Mouse (Mus musculus): ENCODE measurements around the gene Fopnl. TPM values are rescaled to one million over a fixed set of nuclear protein-coding genes. Genes with fewer than 3 reads are reported as not detected.

The Fopnl gene
- total and polyA plus RNA-seq, 2 experiments: 14.8 to 36.6 TPM

- no peak overlapping the region for H3K27ac ChIP-seq (replicated peaks; ENCODE audit: insufficient read depth, low read depth, low read length)
- no peak overlapping the region for H3K9ac ChIP-seq (ENCODE audit: low read depth, low read length)
- TF ChIP-seq POLR2A (IDR thresholded peaks at IDR 0.05; ENCODE audit: extremely low read depth, insufficient read depth, low read length) (no peak), CTCF (IDR thresholded peaks at IDR 0.05; ENCODE audit: low read depth, low read length) (no peak)
- H3K79me2 ChIP-seq (ENCODE audit: control insufficient read depth, insufficient read depth, low read length): no peaks in the 10 kb centered on the region; the same call in 1 of the 2 replicates
- H3K36me3 ChIP-seq (ENCODE audit: control insufficient read depth, insufficient read depth, low read length): peaks cover 16% of the 10 kb centered on the region; the same call in 1 of the 2 replicates
- no peaks in the 10 kb centered on the region for H3K27me3 ChIP-seq (ENCODE audit: control insufficient read depth, insufficient read depth, low read length)
- H3K4me3 ChIP-seq (ENCODE audit: insufficient read depth, low read depth, low read length): no peak overlapping the region
- WGBS: 98% methylated on average over 1 of the region's 1 CpGs
- no peak for DNase-seq (ENCODE audit: extremely low read depth, low read depth, low spot score)
- H3K4me1 ChIP-seq (ENCODE audit: control insufficient read depth, insufficient read depth, low read length): no peaks in the 10 kb centered on the region
Measured at GRCm38 (mm10) chr16:14306451-14306850, 10.8 kb downstream of the Fopnl start.

- WGBS: 88% methylated on average over 3 of the region's 3 CpGs
- H3K4me3 ChIP-seq (ENCODE audit: insufficient read depth, low read depth, low read length): no peak overlapping the region
- no peak for DNase-seq (ENCODE audit: extremely low read depth, low read depth, low spot score)
- TF ChIP-seq POLR2A (IDR thresholded peaks at IDR 0.05; ENCODE audit: extremely low read depth, insufficient read depth, low read length) (no peak), CTCF (IDR thresholded peaks at IDR 0.05; ENCODE audit: low read depth, low read length) (no peak)
- H3K4me1 ChIP-seq (ENCODE audit: control insufficient read depth, insufficient read depth, low read length): no peaks in the 10 kb centered on the region
- peaks cover 21% of the 10 kb centered on the region; the same call in 1 of the 2 replicates for H3K36me3 ChIP-seq (ENCODE audit: control insufficient read depth, insufficient read depth, low read length)
- H3K9ac ChIP-seq (ENCODE audit: low read depth, low read length): no peak overlapping the region
- H3K79me2 ChIP-seq (ENCODE audit: control insufficient read depth, insufficient read depth, low read length): no peaks in the 10 kb centered on the region; the same call in 1 of the 2 replicates
- H3K27ac ChIP-seq (replicated peaks; ENCODE audit: insufficient read depth, low read depth, low read length): no peak overlapping the region
- no peaks in the 10 kb centered on the region for H3K27me3 ChIP-seq (ENCODE audit: control insufficient read depth, insufficient read depth, low read length)
Measured at GRCm38 (mm10) chr16:14304791-14305190, 12.4 kb downstream of the Fopnl start.

- H3K4me3 ChIP-seq (ENCODE audit: insufficient read depth, low read depth, low read length): no peak overlapping the region
- no peak for TF ChIP-seq POLR2A (IDR thresholded peaks at IDR 0.05; ENCODE audit: extremely low read depth, insufficient read depth, low read length)
- no peak for TF ChIP-seq CTCF (IDR thresholded peaks at IDR 0.05; ENCODE audit: low read depth, low read length)
- DNase-seq (ENCODE audit: extremely low read depth, low read depth, low spot score): no peak
- WGBS: 72% methylated on average over 7 of the region's 7 CpGs
- no peaks in the 10 kb centered on the region for H3K27me3 ChIP-seq (ENCODE audit: control insufficient read depth, insufficient read depth, low read length)
- H3K36me3 ChIP-seq (ENCODE audit: control insufficient read depth, insufficient read depth, low read length): peaks cover 22% of the 10 kb centered on the region; the same call in 1 of the 2 replicates
- no peak overlapping the region for H3K27ac ChIP-seq (replicated peaks; ENCODE audit: insufficient read depth, low read depth, low read length)
- no peak overlapping the region for H3K9ac ChIP-seq (ENCODE audit: low read depth, low read length)
- no peaks in the 10 kb centered on the region for H3K4me1 ChIP-seq (ENCODE audit: control insufficient read depth, insufficient read depth, low read length)
- H3K79me2 ChIP-seq (ENCODE audit: control insufficient read depth, insufficient read depth, low read length): no peaks in the 10 kb centered on the region
Measured at GRCm38 (mm10) chr16:14303676-14304075, 13.5 kb downstream of the Fopnl start.

GRCm38 (mm10) chr16:14303148-14303547, 14.1 kb downstream of the Fopnl start:
- no peak for DNase-seq (ENCODE audit: extremely low read depth, low read depth, low spot score)
- WGBS: 89% methylated on average over 2 of the region's 2 CpGs
- TF ChIP-seq CTCF (IDR thresholded peaks at IDR 0.05; ENCODE audit: low read depth, low read length) (no peak), POLR2A (IDR thresholded peaks at IDR 0.05; ENCODE audit: extremely low read depth, insufficient read depth, low read length) (no peak)

GRCm38 (mm10) chr16:14298461-14298860, 18.7 kb downstream of the Fopnl start:
- Histone ChIP-seq H3K9ac (ENCODE audit: low read depth, low read length) (no peak overlapping the region), H3K79me2 (ENCODE audit: control insufficient read depth, insufficient read depth, low read length) (no peaks in the 10 kb centered on the region), H3K4me3 (ENCODE audit: insufficient read depth, low read depth, low read length) (no peak overlapping the region), H3K4me1 (ENCODE audit: control insufficient read depth, insufficient read depth, low read length) (no peaks in the 10 kb centered on the region), H3K27me3 (ENCODE audit: control insufficient read depth, insufficient read depth, low read length) (no peaks in the 10 kb centered on the region), H3K27ac (replicated peaks; ENCODE audit: insufficient read depth, low read depth, low read length) (no peak overlapping the region), H3K36me3 (ENCODE audit: control insufficient read depth, insufficient read depth, low read length) (peaks cover 22% of the 10 kb centered on the region; the same call in 1 of the 2 replicates)
- 91% methylated on average over 4 of the region's 4 CpGs for WGBS
- TF ChIP-seq POLR2A (IDR thresholded peaks at IDR 0.05; ENCODE audit: extremely low read depth, insufficient read depth, low read length): no peak
- no peak for TF ChIP-seq CTCF (IDR thresholded peaks at IDR 0.05; ENCODE audit: low read depth, low read length)
- no peak for DNase-seq (ENCODE audit: extremely low read depth, low read depth, low spot score)

More at GRCm38 (mm10) chr16:14303148-14303547, 14.1 kb downstream of the Fopnl start:
- Histone ChIP-seq H3K9ac (ENCODE audit: low read depth, low read length) (no peak overlapping the region), H3K4me1 (ENCODE audit: control insufficient read depth, insufficient read depth, low read length) (no peaks in the 10 kb centered on the region), H3K36me3 (ENCODE audit: control insufficient read depth, insufficient read depth, low read length) (peaks cover 25% of the 10 kb centered on the region; the same call in 1 of the 2 replicates), H3K27me3 (ENCODE audit: control insufficient read depth, insufficient read depth, low read length) (no peaks in the 10 kb centered on the region), H3K4me3 (ENCODE audit: insufficient read depth, low read depth, low read length) (no peak overlapping the region), H3K79me2 (ENCODE audit: control insufficient read depth, insufficient read depth, low read length) (no peaks in the 10 kb centered on the region), H3K27ac (replicated peaks; ENCODE audit: insufficient read depth, low read depth, low read length) (no peak overlapping the region)

GRCm38 (mm10) chr16:14297746-14298145, 19.5 kb downstream of the Fopnl start:
- WGBS: 93% methylated on average over 4 of the region's 4 CpGs
- TF ChIP-seq POLR2A (IDR thresholded peaks at IDR 0.05; ENCODE audit: extremely low read depth, insufficient read depth, low read length) (no peak), CTCF (IDR thresholded peaks at IDR 0.05; ENCODE audit: low read depth, low read length) (no peak)
- no peak overlapping the region for H3K4me3 ChIP-seq (ENCODE audit: insufficient read depth, low read depth, low read length)

More at GRCm38 (mm10) chr16:14297746-14298145, 19.5 kb downstream of the Fopnl start:
- Histone ChIP-seq H3K9ac (ENCODE audit: low read depth, low read length) (no peak overlapping the region), H3K4me1 (ENCODE audit: control insufficient read depth, insufficient read depth, low read length) (no peaks in the 10 kb centered on the region), H3K27me3 (ENCODE audit: control insufficient read depth, insufficient read depth, low read length) (peaks cover 2% of the 10 kb centered on the region; the same call in 1 of the 2 replicates), H3K27ac (replicated peaks; ENCODE audit: insufficient read depth, low read depth, low read length) (no peak overlapping the region), H3K36me3 (ENCODE audit: control insufficient read depth, insufficient read depth, low read length) (peaks cover 18% of the 10 kb centered on the region; the same call in 1 of the 2 replicates), H3K79me2 (ENCODE audit: control insufficient read depth, insufficient read depth, low read length) (no peaks in the 10 kb centered on the region)
- no peak for DNase-seq (ENCODE audit: extremely low read depth, low read depth, low spot score)

Measured in liver, adult 2 months (tissue).